Mouse (Mus musculus) liver, embryonic 14.5 days (tissue): ENCODE results near the gene Fras1.

Experiments
- CTCF ChIP-seq: IDR thresholded peaks from 2 replicates; pipeline ENCODE4 v1.5.1; 2016; ENCODE audit warnings: antibody characterized with exemption, low read depth, control low read depth
- EP300 ChIP-seq: IDR thresholded peaks from 2 replicates; pipeline ENCODE4 v1.6.1; 2016; ENCODE audit warnings: antibody characterized with exemption, low read depth

DNA sequence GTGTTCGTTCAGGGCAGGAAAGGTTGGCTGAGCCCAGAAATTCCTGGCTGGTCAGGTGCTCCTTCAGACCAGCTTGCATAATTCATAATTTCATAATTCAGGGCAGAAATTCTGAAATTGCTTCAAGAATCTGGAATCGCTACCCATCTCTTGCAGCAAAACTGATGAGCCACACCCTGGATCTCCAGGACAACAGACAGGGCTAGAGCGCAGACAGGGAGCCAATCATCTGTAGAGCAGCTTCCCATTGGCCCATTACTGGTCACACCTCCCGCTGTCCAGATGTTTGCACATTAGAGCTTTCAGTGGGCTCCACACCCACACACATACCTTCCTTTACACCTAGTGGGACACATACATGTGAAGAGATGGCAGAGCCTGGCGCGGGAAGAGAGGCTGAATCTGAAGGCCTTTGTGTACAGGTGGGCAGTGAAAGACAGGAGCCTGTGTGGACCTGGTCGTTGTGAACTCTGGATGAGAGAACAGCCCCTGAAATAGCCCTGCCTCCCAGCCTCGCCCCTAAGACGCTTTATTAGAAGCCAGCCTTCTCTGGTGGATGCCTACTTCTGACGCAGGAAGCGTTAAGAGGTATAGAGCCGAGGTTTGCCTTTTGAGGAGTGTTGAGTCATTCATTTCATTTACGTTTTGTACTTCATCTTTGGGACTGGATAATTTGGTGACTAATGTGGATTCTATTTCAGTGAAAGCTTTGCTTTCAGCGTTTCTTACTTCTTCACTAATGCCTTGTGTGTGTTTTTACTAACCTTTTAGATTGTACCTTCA, 409.9 kb downstream of the Fras1 start:
- TF ChIP-seq CTCF (no peak), EP300 (no peak)
